Mouse (Mus musculus) forebrain, postnatal 0 days (tissue): ENCODE measurements at regions not wholly inside any gene's neighbourhood (a gene's known extent, or its start where the extent isn't known, plus 50 kb on each side); places are given as distances from the start of the nearest gene placed in this dataset.

ENCODE experiments used
- ATAC-seq: fragments of 200-750 bp; cut with Nextera tagmentation; 2 replicates; pipeline ENCODE4 v1.8.0; 2017; ENCODE audit warnings: mild to moderate bottlenecking, moderate library complexity
- DNase-seq: peaks from one replicate; pipeline ENCODE4 v3.0.0-alpha.2; 2015
- H3K27ac ChIP-seq: fragments of 300-500 bp; sonication (generic); 2 replicates; pipeline ENCODE4 v1.5.1; 2014; ENCODE audit warnings: low read depth, mild to moderate bottlenecking, antibody characterized with exemption, low read length, moderate library complexity, mixed read lengths
- H3K27me3 ChIP-seq: fragments of 300-500 bp; sonication (generic); 2 replicates; pipeline ENCODE4 v1.6.1; 2014; ENCODE audit warnings: mild to moderate bottlenecking, low read length, mixed read lengths; ENCODE audit not compliant: insufficient read depth
- H3K36me3 ChIP-seq: fragments of 300-500 bp; sonication (generic); 2 replicates; pipeline ENCODE4 v1.6.1; 2014; ENCODE audit warnings: mild to moderate bottlenecking, moderate library complexity; ENCODE audit not compliant: insufficient read depth
- H3K4me1 ChIP-seq: fragments of 300-500 bp; sonication (generic); 2 replicates; pipeline ENCODE4 v1.6.1; 2014; ENCODE audit warnings: antibody characterized with exemption; ENCODE audit not compliant: insufficient read depth
- H3K4me2 ChIP-seq: fragments of 300-500 bp; sonication (generic); 2 replicates; pipeline ENCODE4 v1.6.1; 2014; ENCODE audit warnings: low read depth, mild to moderate bottlenecking, moderate library complexity
- H3K4me3 ChIP-seq: fragments of 300-500 bp; sonication (generic); 2 replicates; pipeline ENCODE4 v1.5.1; 2014; ENCODE audit warnings: low read depth, low read length, mixed read lengths
- H3K9ac ChIP-seq: fragments of 300-500 bp; sonication (generic); 2 replicates; pipeline ENCODE4 v1.6.1; 2014; ENCODE audit warnings: mild to moderate bottlenecking
- H3K9me3 ChIP-seq: fragments of 300-500 bp; sonication (generic); 2 replicates; pipeline ENCODE4 v1.6.1; 2016; ENCODE audit warnings: low read length
- CTCF ChIP-seq: sonication (generic); IDR thresholded peaks from 2 replicates; pipeline ENCODE4 v1.5.1; 2016; ENCODE audit warnings: antibody characterized with exemption, control low read depth, low read depth
- WGBS: fragments of 180-500 bp; shearing (Covaris S2); extraction: QIAGEN DNeasy Blood & Tissue Kit; methylation state at CpG from one replicate; pipeline ENCODE4 v1.1.7; 2014; 5-methylcytosine and 5-hydroxymethylcytosine counted together

- H3K36me3 ChIP-seq = no peaks in the 10 kb centered on the region
- no peak overlapping the region for H3K4me3 ChIP-seq
- no peak for DNase-seq
- WGBS = 87% methylated on average over 5 of the region's 5 CpGs
- no peak overlapping the region for H3K9ac ChIP-seq
- no peak overlapping the region for H3K27ac ChIP-seq
- no peak for ATAC-seq
- no peak for TF ChIP-seq CTCF
- H3K4me1 ChIP-seq = no peaks in the 10 kb centered on the region; the same call in 1 of the 2 replicates
- no peaks in the 10 kb centered on the region for H3K27me3 ChIP-seq
- no peaks in the 10 kb centered on the region for H3K9me3 ChIP-seq
- H3K4me2 ChIP-seq = no peak overlapping the region
These were observed 221.0 kb upstream of the Zic1 start for GRCm38 (mm10) chr9:91586635-91587034.

DNA sequence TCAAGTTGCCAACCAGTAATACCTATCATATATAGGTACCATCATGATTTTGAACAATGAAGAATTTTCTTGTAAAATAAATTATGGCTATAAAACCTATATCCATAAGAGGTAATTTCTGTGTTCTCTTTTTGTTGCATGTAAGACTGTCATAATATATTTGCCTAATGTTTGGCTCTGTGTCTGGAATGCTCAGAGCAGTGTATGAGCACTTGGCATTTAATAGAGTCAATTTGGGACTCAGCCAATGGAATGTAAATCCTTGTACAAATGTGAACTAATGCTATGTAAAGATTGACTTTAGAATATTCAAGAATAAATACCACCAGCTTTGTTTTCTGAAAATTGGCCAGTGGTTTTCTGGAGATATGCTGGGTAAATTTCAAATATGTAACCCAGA lies 208.5 kb upstream of the Zic1 start:
- H3K4me3 ChIP-seq = no peak overlapping the region
- H3K4me2 ChIP-seq = no peak overlapping the region
- ATAC-seq (no peak), DNase-seq (no peak)
- no peak for TF ChIP-seq CTCF
- H3K36me3 ChIP-seq = no peaks in the 10 kb centered on the region
- H3K9ac ChIP-seq = no peak overlapping the region
- no peaks in the 10 kb centered on the region for H3K9me3 ChIP-seq
- no peaks in the 10 kb centered on the region for H3K27me3 ChIP-seq
- H3K4me1 ChIP-seq = no peaks in the 10 kb centered on the region
- H3K27ac ChIP-seq = no peak overlapping the region

DNA sequence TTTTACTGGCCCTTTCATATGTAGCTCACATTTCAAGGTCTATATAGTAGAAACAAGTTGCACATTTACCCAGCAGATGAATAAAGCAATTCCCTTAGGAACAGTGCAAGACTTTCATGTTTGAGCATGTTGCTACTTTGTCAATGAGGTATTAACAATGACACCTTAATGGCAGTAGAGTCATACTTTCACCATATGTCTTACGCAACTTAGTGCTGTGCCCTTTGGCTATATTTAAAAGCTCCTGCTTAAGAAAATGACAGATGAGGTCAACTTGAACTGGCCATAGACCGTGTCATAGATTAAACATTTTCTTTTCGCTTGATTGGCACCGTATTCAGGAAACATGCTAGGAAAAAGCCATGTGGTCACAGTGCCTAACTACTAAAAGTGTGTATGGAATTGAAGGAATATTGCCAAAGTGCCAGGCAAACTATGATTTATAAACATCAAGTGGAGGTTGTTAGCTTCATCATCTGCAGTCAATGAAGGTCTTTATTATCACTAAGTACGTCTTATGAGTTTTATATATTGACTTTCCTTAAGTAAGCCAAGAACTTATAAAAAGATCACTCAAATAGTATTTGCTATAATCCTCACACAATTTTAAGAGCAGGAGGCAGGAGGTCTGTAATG lies 200.5 kb upstream of the Zic1 start:
- Histone ChIP-seq H3K4me3 (no peak overlapping the region), H3K4me2 (no peak overlapping the region), H3K27me3 (no peaks in the 10 kb centered on the region), H3K4me1 (no peaks in the 10 kb centered on the region), H3K9ac (no peak overlapping the region), H3K9me3 (no peaks in the 10 kb centered on the region), H3K36me3 (no peaks in the 10 kb centered on the region), H3K27ac (no peak overlapping the region)
- DNase-seq (no peak), ATAC-seq (no peak)
- WGBS = 82% methylated on average over 5 of the region's 5 CpGs
- no peak for TF ChIP-seq CTCF

DNA sequence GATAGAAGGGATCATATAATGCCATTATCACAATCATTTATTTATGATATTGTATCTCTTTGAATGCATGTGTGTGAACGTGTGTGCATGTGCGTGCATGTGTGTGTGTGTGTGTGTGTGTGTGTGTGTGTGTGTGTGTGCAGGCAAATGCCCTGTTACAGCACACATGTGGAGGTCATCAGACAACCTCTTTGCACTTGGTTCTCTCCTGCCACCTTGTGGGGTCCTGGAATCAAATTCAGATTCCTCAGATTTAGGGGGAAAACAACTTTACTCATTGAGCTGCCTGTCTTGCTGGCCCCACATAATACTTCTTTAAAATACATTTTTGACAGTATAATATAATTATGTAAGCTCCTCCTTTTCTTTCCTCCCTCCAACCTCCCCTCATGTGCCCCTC lies 195.7 kb upstream of the Zic1 start:
- no peak for DNase-seq
- TF ChIP-seq CTCF = peak; percentile 20; the same call in 1 of the 2 replicates
- Histone ChIP-seq H3K4me2 (no peak overlapping the region), H3K4me1 (no peaks in the 10 kb centered on the region), H3K27me3 (no peaks in the 10 kb centered on the region), H3K4me3 (no peak overlapping the region), H3K27ac (no peak overlapping the region), H3K9me3 (no peaks in the 10 kb centered on the region), H3K9ac (no peak overlapping the region), H3K36me3 (no peaks in the 10 kb centered on the region)
- WGBS = 67% methylated on average over 2 of the region's 2 CpGs
- ATAC-seq = no peak

GRCm38 (mm10) chr9:91559794-91560193 lies 194.2 kb upstream of the Zic1 start:
- Histone ChIP-seq H3K4me3 (no peak overlapping the region), H3K4me2 (no peak overlapping the region), H3K27ac (no peak overlapping the region), H3K9ac (no peak overlapping the region), H3K36me3 (no peaks in the 10 kb centered on the region), H3K27me3 (no peaks in the 10 kb centered on the region), H3K4me1 (no peaks in the 10 kb centered on the region), H3K9me3 (no peaks in the 10 kb centered on the region)
- ATAC-seq (no peak), DNase-seq (no peak)
- 80% methylated on average over 6 of the region's 6 CpGs for WGBS
- no peak for TF ChIP-seq CTCF

DNA sequence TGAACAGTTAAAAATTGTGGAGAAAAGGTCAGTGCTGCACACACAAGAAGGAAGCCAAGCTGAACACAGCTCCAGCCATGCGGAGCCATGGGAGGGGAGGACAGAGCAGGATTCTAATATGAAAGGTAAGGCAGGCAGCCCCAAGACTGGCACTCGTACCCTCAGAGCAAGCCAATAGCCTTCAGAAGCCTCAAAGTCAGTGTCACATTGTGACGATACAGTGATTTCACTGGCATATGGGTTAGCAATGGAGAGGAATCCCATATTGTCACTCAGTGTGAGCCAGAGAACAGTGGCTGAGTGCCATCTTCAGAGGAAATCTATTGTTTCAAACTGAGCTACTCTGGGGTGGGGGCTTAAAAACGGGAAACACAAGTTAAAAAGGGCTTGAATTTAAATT lies 181.4 kb upstream of the Zic1 start:
- DNase-seq = peak; percentile 32
- peak; percentile 56; the same call in 1 of the 2 replicates for ATAC-seq
- WGBS = 61% methylated on average over 4 of the region's 4 CpGs
- no peak overlapping the region for H3K27ac ChIP-seq
- H3K9me3 ChIP-seq = no peaks in the 10 kb centered on the region
- TF ChIP-seq CTCF = no peak
- H3K4me2 ChIP-seq = no peak overlapping the region
- H3K4me3 ChIP-seq = no peak overlapping the region
- no peaks in the 10 kb centered on the region for H3K4me1 ChIP-seq
- H3K9ac ChIP-seq = no peak overlapping the region
- H3K36me3 ChIP-seq = no peaks in the 10 kb centered on the region
- H3K27me3 ChIP-seq = no peaks in the 10 kb centered on the region

DNA sequence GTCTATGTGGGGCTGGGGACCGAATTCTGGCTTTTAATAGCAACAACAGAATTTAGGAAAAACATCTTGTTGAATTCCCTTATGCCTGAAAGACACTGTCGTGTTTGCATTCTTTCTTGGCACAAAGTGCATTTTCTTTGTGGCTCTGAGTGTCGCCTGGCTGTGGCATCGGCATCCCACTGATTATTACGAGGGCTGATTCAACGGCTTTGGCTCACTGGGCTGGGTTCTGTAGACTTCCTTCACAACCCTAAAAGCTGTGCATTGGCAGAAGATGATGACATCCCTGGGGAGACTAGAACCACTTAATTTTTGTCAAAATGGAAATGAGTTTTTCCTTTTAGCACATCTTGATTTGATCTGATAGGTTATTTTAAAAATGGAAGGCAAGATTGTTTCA lies 179.8 kb upstream of the Zic1 start:
- Histone ChIP-seq H3K4me3 (no peak overlapping the region), H3K4me1 (no peaks in the 10 kb centered on the region), H3K9ac (no peak overlapping the region), H3K4me2 (no peak overlapping the region), H3K9me3 (no peaks in the 10 kb centered on the region), H3K27me3 (no peaks in the 10 kb centered on the region), H3K27ac (no peak overlapping the region), H3K36me3 (no peaks in the 10 kb centered on the region)
- no peak for ATAC-seq
- no peak for TF ChIP-seq CTCF
- WGBS = 18% methylated on average over 6 of the region's 6 CpGs
- peak; percentile 6 for DNase-seq
